Mouse (Mus musculus) mature B cell (primary cell): ENCODE results near the gene Dgki.

Experiments
- in situ Hi-C: fragments of 300-500 bp; cut with MboI; formaldehyde crosslinking; loops from 2 replicates; pipeline ENCODE4 v1.14.3; 2019

Gene Dgki

DNA sequence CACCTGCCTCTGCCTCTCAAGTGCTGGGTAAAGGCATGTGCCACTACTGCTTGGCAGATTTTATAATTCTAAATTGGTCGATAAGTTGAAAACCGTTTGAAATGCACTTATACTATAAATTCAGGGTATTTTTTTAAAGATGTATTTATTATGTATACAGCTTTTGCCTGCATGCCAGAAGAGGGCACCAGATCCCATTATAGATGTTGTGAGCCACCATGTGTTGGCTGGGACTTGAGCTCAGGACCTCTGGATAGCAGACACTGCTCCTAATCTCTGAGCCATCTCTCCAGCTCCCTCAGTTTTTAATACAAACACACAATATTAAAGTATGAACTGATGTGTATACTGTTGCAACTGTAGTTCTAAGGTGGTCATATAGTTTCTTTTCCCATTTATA, 288.4 kb downstream of the Dgki start:
- in situ Hi-C loops: no loop called here

DNA sequence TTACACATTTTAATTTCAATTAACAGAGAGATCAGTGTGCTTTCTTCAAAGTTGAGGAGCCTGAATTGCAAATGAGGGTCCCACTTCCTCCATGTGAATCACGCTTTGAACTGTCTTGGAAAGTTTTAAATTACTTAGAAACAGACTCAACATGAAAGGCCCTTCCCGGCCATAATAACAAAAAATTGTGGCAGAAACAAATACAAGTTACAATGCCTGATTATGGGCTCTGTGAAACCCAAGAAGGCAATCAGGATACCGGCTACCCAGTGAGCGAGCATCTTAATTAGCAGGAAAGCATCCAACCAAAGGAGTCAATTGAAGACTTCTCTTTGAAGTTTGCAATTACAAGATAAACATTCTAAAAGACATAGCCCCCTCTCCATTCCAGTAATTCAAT, 292.4 kb downstream of the Dgki start:
- in situ Hi-C loops: no loop called here

DNA sequence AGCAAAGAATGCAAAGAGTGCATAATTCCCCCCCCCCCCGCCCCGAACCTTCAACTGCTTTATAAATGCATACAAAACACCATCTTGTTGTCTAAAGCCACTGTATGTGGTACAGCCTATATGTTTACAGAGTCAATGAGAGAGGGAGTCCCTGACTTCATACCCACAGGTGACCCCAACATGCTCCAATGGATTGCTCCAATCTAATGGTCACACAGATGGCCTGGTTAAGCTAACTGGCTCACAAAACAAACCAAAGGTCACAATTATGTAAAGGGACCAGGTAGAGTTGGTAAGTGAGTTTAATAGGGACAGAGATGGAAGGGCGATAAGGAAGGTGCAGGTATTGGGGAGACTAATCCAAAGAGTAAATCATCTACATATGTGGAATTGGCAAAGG, 295.1 kb downstream of the Dgki start:
- in situ Hi-C loops: no loop called here

DNA sequence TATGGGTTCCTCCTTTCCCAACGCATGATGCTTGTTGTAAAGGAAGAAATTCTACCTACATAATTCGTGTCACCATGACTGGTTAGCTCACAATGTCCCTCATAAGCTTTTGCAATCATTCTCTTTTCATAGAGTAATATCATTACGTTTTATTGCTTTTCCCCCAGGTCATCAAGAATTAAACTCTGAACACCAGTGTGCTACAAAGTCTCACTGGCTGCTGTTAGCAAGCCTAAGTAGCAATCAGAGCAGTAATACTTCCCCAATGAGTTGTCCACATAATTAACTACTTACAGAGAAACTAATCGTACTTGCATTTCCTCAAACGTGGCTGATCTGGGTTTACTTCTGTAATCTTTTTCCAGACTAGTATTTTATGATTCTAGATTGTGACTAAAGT, 296.7 kb downstream of the Dgki start:
- in situ Hi-C loops: no loop called here

DNA sequence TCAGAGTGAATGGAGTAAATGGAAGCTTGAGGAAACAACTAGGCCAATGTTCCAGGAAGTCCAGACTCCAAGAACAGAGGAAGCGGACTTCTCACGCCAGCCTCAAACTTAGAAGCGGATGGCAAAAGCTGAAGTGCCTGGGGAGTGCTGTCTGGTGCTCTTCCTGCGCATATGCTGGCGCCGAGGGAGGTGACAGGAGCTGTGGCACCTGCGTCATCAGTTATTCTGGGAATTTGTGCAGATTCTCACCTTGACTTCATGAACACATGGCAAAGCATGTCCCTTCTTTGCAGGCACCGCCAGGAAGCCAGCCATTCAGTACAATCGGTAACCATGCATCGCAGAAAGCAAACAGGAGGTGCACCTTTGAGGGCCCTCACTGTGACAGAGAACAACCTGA, 301.0 kb downstream of the Dgki start:
- in situ Hi-C loops: no loop called here

DNA sequence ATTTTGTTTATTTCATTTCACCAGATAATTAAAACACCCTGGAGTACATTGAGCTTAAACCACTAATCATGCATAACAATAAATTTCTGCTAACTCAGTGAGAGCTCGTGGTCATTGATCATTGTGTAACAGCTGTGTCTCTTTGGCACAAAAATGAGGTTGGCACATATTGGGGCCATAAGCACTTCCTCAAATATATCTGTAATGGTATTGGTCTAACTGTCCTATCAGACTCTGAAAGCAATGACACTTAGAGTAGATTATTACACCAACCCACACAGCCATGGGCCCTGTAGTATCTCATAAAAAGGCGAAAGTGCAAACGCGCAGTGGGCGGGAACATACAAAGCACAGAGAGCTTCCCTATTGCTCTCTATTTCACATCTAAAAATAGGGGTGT, 305.7 kb downstream of the Dgki start:
- in situ Hi-C loops: no loop called here

DNA sequence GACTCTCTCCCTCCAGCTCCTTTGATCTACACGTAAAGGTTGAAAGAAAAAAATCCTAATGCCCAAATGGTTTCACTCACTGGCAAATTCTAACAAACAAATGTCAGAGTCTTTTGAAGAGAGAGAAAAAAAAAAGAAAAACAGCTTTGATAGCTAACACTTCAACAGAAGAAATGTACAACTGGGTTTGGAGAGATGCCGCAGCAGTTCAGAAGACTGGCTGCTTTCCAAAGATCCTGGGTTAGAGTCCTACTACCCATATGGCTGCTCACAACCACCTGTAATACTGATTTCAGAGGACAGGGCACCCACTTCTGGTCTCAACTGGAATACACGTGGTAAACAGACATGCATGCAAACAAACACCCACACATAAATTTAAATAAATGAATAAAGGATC, 309.8 kb downstream of the Dgki start:
- in situ Hi-C loops: no loop called here

DNA sequence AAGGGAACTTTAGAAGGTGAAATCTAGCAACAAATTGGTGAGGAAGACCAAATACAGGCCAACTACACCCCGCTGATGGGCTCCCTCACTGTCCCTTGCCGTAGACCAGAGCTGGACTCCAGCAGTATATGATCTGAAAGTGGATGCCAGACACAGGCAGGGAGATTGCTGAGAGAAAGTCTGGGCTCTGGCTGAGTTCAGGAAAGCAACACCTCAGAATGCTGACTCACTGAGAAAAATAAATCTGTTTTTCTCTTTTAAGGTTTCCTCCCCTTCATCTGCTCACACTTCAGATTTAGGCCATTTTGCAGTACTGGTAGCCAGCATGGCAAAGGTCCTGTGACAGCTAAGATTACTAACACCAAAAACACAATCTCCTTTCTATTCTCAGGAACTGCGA, 311.2 kb downstream of the Dgki start:
- in situ Hi-C loops: no loop called here

DNA sequence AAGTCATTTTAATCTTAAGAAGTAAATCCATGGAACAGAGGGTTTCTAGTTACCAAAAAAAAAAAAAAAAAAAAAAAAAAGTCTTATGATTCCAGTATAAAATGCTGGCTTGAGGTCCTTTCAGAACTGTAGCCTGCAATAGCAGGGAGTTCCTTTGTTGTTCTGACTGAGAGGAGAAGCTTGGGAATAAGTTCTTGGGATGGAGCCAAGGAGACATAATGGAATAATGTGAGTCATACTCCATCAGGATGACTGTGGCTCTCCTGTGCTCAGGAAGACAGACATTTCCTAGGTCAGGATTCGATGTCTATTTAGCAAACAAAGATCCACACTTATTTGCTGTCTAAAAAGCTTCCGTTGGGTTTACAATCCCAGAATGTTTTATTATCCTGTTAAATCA, 318.3 kb downstream of the Dgki start:
- in situ Hi-C loops: no loop called here

DNA sequence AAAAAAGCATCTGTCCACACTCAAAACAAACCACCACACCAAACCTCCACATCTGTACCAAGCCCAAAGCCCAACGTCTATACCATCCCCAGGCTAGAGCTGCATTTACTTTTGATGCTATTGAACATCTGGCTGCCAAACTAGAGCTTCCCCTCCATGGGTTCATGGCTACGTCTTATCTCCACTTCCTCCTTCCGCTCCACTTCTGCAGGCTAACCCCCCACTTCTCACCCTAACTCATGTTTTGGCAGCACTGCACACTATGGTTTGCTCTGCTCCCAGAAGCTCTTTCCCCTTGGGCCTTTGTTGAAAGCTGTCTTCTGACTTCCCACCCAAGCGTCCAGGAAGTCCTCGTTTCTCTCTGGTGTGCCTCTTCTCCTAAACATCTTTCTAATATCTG, 319.5 kb downstream of the Dgki start:
- in situ Hi-C loops: no loop called here

DNA sequence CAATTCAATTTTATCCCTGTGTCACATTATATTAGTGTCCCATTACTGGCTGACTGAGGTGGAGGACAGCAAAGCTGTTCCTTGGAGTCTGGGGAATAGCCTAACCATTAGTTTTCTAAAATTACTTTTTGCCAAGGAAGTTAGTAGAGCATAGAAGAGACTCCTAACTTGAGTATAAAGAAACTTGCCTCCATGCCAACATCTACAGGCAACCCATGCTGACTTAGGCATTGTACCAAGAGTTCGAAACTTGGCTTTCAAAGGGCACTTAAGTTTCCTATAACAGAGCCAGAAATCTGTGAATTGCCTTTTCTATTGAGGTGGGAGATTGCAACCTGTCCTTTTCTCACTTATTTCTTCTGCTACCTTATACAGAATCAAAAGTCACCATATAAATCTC, 321.8 kb downstream of the Dgki start:
- in situ Hi-C loops: no loop called here

DNA sequence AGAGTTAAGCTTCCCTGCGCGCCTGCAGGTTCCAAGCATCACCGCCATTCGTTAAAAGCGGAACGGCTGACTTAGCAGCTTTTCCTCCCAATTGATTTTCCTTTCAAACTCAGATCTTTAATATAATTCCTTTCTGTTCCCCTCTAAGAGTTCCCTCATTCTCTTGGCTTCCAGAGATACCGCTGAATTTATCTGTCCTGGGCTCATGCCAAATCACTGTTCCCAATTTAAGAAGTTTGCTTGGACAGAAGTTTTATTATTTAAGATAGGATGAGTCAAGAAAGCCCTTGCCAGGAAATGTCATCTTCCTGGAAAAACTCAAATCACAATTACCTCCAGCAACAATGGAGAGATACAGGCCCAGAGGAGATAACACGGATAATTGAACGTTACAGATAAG, 326.9 kb downstream of the Dgki start:
- in situ Hi-C loops: no loop called here

DNA sequence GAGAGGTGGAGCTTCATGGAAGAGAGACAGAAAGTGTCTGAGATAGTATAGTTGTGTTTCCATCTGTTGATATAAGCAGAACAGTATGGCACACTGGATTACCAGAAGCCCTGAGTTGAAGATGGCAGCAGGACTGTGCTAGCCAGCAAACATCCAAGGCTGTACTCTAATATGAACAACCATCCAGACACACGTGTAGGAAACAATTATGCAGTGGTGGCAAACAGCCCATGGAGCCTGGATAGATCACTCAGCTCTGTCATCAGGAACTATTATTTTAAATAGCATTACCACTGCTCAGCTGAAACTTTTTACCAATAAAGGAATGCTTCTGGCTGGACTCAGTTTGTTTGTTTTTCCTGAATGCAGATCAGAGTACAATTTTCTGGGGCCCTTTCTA, 327.5 kb downstream of the Dgki start:
- in situ Hi-C loops: no loop called here

DNA sequence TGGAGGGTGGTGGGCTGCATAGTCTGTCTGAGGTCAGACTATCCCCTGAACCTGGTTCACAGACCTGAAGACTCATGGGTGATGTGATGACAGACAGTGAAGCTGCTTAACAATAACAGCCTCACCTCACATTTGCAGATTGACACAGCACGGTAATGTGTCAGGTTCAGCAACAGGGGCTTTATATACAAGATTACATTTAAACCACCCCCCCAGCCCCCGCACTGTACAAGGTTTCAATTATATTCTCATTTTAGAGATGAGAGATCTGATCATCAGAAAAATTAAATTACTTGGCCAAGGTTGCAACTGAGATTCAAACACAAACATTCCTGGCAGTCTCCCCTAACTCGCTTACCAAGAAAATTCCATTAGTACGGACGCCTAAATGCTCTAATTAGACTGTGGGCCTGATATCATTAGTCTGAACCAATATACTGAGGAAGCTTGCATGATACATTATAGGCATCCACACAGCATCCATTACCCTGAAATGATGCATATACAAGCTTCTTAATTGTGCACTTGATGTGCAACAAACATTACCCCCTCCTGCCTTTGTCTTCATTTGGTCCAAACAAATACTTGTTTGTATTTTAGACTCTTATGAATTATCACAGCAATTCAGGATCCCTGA, 330.6 kb downstream of the Dgki start:
- in situ Hi-C loops: no loop called here

DNA sequence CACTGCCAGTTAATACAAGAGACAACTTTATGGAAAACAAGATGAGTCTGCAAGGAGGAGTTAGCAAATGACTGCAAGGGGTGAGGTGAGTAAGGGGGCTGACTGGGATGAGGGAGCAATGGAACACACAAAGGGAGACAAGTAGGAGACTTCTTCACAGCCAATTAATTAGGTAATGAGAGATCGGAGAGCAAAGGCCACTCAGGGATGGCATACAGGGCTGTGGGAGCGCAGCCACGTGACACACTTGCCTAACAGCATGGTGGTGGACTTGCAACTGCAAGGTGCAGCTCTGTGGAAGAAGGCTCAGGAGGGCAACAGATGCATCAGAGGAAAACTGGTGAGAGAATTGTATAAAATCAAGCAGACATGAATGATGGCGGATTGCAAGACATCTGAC, 339.3 kb downstream of the Dgki start:
- in situ Hi-C loops: no loop called here

DNA sequence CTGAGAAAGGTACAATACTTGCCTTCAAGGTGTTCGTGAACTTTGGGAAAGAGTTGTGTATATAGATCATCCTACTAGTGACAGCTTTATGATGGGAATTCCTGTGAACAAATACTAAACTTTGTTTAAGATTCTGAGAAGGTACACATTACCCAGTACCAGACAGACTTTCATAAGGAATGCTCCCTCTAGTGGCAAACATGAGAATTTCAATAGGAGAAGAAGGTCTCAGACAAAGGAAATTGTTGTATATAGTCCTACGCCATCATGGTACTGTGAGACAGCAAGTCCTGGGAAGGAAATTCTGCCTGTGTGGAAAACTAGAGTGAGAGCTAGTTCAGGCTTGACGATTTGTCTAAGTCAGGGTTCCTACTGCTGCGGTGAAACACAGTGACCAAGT, 344.7 kb downstream of the Dgki start:
- in situ Hi-C loops: no loop called here

DNA sequence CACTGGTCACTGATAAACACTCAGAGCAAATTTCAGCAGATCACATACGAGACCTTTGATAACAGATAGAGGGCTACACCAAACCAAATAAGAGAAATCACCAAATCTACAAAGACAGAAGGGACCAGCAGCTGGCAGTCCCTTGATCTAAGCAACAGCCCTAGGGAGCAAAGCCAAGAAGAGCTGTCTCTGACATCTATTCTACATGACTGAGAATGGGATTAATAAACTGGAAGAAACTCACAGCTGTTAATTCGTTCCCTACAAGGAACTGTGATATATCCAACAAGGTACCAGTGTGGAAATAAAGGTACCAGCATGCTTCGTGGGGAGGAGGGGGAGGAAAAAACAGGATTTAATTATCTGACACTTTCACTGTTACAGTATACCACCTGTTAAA, 349.3 kb downstream of the Dgki start:
- in situ Hi-C loops: no loop called here

DNA sequence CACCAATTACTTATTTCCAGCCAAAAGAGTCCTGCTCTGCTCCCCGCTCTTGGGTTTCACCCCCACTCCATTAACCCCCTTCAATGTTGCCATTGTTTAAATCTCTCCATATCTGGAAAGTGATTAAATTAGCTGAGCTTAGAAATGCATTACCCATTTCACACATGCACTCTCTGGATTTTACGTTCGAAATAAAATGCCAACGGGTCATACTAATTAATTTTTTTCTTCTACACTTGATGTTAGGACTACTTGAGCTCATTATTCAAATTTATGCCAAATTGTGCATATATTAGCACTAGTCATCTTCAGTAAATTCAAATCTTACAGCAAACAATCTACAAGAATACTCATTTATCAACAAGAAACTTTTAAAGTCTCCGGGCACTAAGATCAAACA, 352.1 kb downstream of the Dgki start:
- in situ Hi-C loops: no loop called here

DNA sequence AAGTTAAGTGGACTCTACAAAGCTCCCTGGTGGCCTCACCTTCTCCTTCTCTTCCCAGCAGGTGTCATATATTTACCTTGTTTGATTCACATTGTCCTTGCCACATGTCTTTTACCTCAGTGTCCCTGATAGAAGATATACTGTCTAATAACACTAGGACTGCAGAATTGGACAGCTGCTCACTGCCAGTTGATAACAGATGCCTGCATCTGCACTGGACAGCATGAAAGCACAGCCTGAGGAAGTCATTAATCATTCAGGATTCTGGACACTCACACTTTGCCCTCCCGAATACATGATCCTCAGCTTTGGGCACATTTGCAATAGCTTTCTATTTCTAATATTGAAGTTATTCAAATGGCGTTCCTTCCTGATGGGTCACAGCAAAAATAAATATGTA, 362.5 kb downstream of the Dgki start:
- in situ Hi-C loops: no loop called here

DNA sequence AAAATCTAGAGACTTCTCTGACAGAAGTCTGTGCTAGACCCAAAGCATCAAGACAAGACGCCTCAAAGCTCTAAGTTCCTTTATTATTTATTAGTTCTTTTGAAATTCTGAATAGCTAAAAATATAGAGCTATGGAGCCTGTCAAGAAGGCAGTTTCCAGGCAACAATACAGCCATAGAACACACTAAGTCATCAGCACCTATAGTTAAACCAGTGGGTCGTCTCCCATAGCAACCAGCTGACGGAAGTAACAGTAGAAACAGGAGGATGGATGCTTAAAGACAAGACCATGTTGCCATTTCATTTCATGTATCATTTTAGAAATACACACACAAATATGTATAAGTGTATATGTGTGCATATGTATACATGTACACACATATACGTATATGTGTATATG, 363.2 kb downstream of the Dgki start:
- in situ Hi-C loops: no loop called here

DNA sequence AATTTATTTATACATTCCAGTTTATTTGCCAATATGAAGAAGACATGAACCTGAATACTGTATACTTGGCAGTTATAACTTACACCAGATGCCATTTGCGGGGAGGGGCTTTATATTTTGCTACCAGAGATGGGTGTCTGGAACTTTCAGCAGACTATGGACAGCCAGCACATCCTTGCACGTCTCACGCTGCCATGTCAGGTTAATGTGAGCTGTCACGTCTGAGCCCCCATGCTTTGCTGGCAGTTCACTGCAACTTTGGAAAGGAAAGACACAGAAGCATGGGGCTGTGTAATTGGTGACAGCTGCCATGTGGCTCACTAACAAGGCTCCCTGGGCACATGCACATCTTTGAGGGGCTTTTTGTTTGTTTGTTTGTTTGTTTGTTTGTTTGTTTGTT, 368.5 kb downstream of the Dgki start:
- in situ Hi-C loops: no loop called here

DNA sequence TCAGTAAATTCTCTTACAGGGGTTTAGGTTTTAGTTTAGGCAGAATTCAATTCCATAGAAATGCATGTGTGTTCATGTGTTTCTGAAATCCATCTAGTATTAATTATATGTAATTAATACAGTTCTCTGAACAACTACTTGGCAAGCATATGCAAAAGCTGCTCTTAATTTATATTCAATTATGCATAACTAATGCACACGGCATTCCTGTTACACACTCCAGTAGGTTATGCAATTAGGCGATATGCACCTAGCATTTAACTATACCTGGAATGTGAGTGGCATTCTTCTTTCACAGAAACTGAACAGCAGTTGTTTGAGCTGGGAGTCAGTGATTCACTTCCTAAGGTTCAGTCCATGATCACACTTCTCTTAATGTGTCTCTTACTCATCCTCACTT, 370.2 kb downstream of the Dgki start:
- in situ Hi-C loops: no loop called here

DNA sequence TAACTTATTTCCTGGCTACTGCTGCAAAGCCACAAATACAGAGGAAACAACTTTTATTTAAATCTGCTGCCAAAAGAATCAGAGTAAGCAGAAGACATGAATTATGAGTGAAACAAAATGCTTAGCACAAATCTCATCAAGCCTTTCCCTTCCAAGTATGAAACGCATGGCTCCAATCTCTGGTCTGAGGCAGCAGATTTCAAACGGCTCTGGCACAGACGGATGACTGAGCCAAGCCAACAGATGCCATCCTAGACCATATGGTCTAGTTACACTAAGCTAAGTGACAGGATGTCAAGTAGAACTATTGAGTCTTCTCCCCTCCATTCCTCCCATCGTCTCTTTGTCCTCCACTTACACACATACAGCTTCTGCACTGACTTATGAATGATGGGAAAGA, 373.5 kb downstream of the Dgki start:
- in situ Hi-C loops: no loop called here

DNA sequence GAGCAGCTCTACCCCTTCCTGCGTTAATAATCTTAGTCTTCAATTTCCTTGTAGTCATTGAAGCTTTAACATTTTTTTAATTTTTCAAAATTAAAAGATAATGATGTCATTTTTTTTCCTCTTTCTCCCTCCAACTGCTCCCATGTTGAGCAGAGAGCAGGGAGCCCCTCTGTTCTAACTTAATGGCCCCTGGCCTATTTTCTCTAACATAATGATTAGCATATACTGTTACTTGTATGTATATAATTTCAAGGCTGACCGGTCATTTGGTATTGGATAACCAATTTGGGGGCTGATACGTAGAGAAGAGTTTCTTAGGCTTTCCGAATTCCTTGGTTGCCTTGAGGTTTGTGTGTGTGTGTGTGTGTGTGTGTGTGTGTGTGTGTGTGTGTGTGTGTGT, 378.0 kb downstream of the Dgki start:
- in situ Hi-C loops: no loop called here

DNA sequence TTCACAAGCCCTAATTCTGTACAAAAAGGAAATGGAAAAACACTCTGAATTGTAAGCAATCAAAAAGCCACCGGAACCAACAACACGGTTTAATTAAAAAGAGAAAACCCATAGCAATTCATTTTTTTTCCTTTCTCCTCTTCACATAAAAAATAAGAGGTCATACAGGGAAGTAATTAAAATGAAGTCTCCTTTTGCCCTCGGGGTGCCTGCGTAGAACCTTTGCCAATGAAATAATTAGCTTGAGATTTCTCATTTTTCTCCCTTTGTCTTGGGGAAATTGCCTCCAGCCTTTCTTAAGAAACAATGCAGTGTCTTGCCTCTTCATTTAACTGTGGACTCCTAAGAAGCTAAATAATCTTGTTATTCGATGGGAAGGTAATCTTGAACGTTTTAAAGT, 388.4 kb downstream of the Dgki start:
- in situ Hi-C loops: no loop called here
